ENCODE assay signal across 10 mouse cellular contexts in genomic region chr12:108285225-108286011, GRCm38 (mm10). TPM values are rescaled to one million over a fixed set of nuclear protein-coding genes. Genes with fewer than 3 reads are reported as not detected.
A peak's percentile ranks its signal among the peaks of the same experiment; 100 is the strongest.
DNase-seq lines count a peak whose midpoint lies in the region; ATAC-seq and TF ChIP-seq lines count a peak whose summit lies in the region.
"Had no signal": no experiment of that assay in that cellular context is flagged by ENCODE, and none has a peak within 500 bp of the region (broad histone marks: within the 10 kb centered on the region; RNA-seq: fewer than 3 reads in every experiment).

No protein-coding gene starts in this region.

- intact Hi-C loops in left cerebral cortex, postnatal 36 days (cut with DNase I) = no loop called here

- ATAC-seq in lung, postnatal 0 days = peak; percentile 63
- peak; percentile 24; the same call in 1 of the 2 replicates for ATAC-seq in forebrain, embryonic 14.5 days
- ATAC-seq in midbrain, embryonic 12.5 days (ENCODE audit: low FRiP score, low read depth) = peak; percentile 79

- no peak for TF ChIP-seq CTCF in lung, postnatal 0 days (IDR thresholded peaks at IDR 0.05)

- no peaks in the 10 kb centered on the region for H3K9me3 ChIP-seq in lung, postnatal 0 days (ENCODE audit: low read length)
- H3K9me3 ChIP-seq in forebrain, embryonic 14.5 days (replicated peaks; ENCODE audit: control insufficient read depth, low read length) = no peaks in the 10 kb centered on the region
- 0 out of 2 replicates have a peak, but pooled peaks cover 2% of the 10 kb centered on the region for H3K9me3 ChIP-seq in midbrain, embryonic 12.5 days
- H3K9me3 ChIP-seq: megakaryocyte, embryonic 14.5 days had no signal

- no peaks in the 10 kb centered on the region for H3K36me3 ChIP-seq in lung, postnatal 0 days (ENCODE audit: insufficient read depth, low read length)
- H3K36me3 ChIP-seq in forebrain, embryonic 14.5 days (ENCODE audit: control insufficient read depth, insufficient read depth, low read length) = no peaks in the 10 kb centered on the region
- no peaks in the 10 kb centered on the region for H3K36me3 ChIP-seq in midbrain, embryonic 12.5 days

- H3K27me3 ChIP-seq in lung, postnatal 0 days (replicated peaks; ENCODE audit: insufficient read depth, low read length) = no peaks in the 10 kb centered on the region
- H3K27me3 ChIP-seq in forebrain, embryonic 14.5 days (replicated peaks; ENCODE audit: control insufficient read depth, insufficient read depth, low read length) = no peaks in the 10 kb centered on the region
- no peaks in the 10 kb centered on the region for H3K27me3 ChIP-seq in midbrain, embryonic 12.5 days

- H3K4me1 ChIP-seq in lung, postnatal 0 days (ENCODE audit: insufficient read depth, low read depth, low read length) = no peaks in the 10 kb centered on the region
- H3K4me1 ChIP-seq in forebrain, embryonic 14.5 days (ENCODE audit: control insufficient read depth, insufficient read depth, low read length) = peaks cover 11% of the 10 kb centered on the region
- peaks cover 22% of the 10 kb centered on the region for H3K4me1 ChIP-seq in midbrain, embryonic 12.5 days

- H3K4me2 ChIP-seq in lung, postnatal 0 days (replicated peaks; ENCODE audit: low read depth, low read length) = no peak overlapping the region
- H3K4me2 ChIP-seq in forebrain, embryonic 14.5 days (ENCODE audit: low read length) = peak overlapping the region; percentile 14
- H3K4me2 ChIP-seq in midbrain, embryonic 12.5 days (replicated peaks) = peak overlapping the region; percentile 46

- no peak overlapping the region for H3K27ac ChIP-seq in lung, postnatal 0 days (ENCODE audit: low read length)
- peak overlapping the region; percentile 33 for H3K27ac ChIP-seq in forebrain, embryonic 14.5 days (ENCODE audit: low read depth, low read length)
- H3K27ac ChIP-seq in midbrain, embryonic 12.5 days (replicated peaks) = peak overlapping the region; percentile 88

- H3K4me3 ChIP-seq in lung, postnatal 0 days (ENCODE audit: low read depth, low read length) = no peak overlapping the region
- H3K4me3 ChIP-seq in forebrain, embryonic 14.5 days (ENCODE audit: low read depth, low read length) = no peak overlapping the region
- peak overlapping the region; percentile 12; the same call in 1 of the 2 replicates for H3K4me3 ChIP-seq in midbrain, embryonic 12.5 days
- H3K4me3 ChIP-seq: megakaryocyte, embryonic 14.5 days had no signal

- TF ChIP-seq EP300 in lung, postnatal 0 days (IDR thresholded peaks at IDR 0.05) = no peak

- no peak overlapping the region for H3K9ac ChIP-seq in lung, postnatal 0 days (replicated peaks; ENCODE audit: low read depth)
- peak overlapping the region; percentile 45; the same call in 1 of the 2 replicates for H3K9ac ChIP-seq in forebrain, embryonic 14.5 days (ENCODE audit: low read length)
- peak overlapping the region; percentile 37; the same call in 1 of the 2 replicates for H3K9ac ChIP-seq in midbrain, embryonic 12.5 days (replicated peaks)

- WGBS in lung, postnatal 0 days = 28% methylated on average over 11 of the region's 11 CpGs
- WGBS in forebrain, embryonic 14.5 days = 21% methylated on average over 11 of the region's 11 CpGs
- WGBS in midbrain, embryonic 12.5 days = 28% methylated on average over 11 of the region's 11 CpGs

- no peak for DNase-seq in lung, postnatal 0 days (ENCODE audit: low spot score)
- no peak for DNase-seq in lung, postnatal 36 days
- DNase-seq in forebrain, embryonic 14.5 days (ENCODE audit: low spot score) = no peak
- no peak for DNase-seq in testis, postnatal 14 days (ENCODE audit: low spot score)
- DNase-seq in left cerebral cortex, postnatal 36 days (ENCODE audit: low spot score in 2 of 2) = no peak
- DNase-seq in spleen, postnatal 10 days (ENCODE audit: low spot score in 2 of 2) = no peak
- DNase-seq: gastrocnemius, postnatal 10 days; spleen, adult 18-20 months had no signal

RNA-seq across cellular contexts. Expression of gene Ccdc85c, which starts 10.2 kb away (rescaled TPM):
- 4.1 and 4.5 TPM in 2 replicates for polyA plus RNA-seq in lung, postnatal 0 days (2015; fragmentation: Nextera tagmentation; extraction: Ambion mirVana)
- 13.6 and 14.5 TPM in 2 replicates for polyA plus RNA-seq in forebrain, embryonic 14.5 days (2014; fragmentation: Nextera tagmentation; extraction: Ambion mirVana)
- 17.0 and 21.6 TPM in 2 replicates for polyA plus RNA-seq in midbrain, embryonic 12.5 days (2016; fragmentation: Nextera tagmentation; extraction: Ambion mirVana)
- total RNA-seq in left cerebral cortex, postnatal 36 days (2021) = 10 to 100 TPM; 75.2 to 77.4 TPM

RNA-seq across cellular contexts. Expression of gene Hhipl1, which starts 20.7 kb away (rescaled TPM):
- 0.35 and 0.57 TPM in 2 replicates for polyA plus RNA-seq in lung, postnatal 0 days (2015; fragmentation: Nextera tagmentation; extraction: Ambion mirVana)
- 1.0 and 1.4 TPM in 2 replicates for polyA plus RNA-seq in forebrain, embryonic 14.5 days (2014; fragmentation: Nextera tagmentation; extraction: Ambion mirVana)
- polyA plus RNA-seq in midbrain, embryonic 12.5 days (2016; fragmentation: Nextera tagmentation; extraction: Ambion mirVana) = 5.0 and 6.2 TPM in 2 replicates
- 1 to 10 TPM; 7.8 to 8.1 TPM for total RNA-seq in left cerebral cortex, postnatal 36 days (2021)

RNA-seq across cellular contexts. Expression of gene Cyp46a1, which starts 48.8 kb away (rescaled TPM):
- 1.0 and 1.3 TPM in 2 replicates for polyA plus RNA-seq in lung, postnatal 0 days (2015; fragmentation: Nextera tagmentation; extraction: Ambion mirVana)
- 10.9 and 14.3 TPM in 2 replicates for polyA plus RNA-seq in forebrain, embryonic 14.5 days (2014; fragmentation: Nextera tagmentation; extraction: Ambion mirVana)
- 21.8 and 24.1 TPM in 2 replicates for polyA plus RNA-seq in midbrain, embryonic 12.5 days (2016; fragmentation: Nextera tagmentation; extraction: Ambion mirVana)
- 100 to 1,000 TPM; 293 to 297 TPM for total RNA-seq in left cerebral cortex, postnatal 36 days (2021)

Comparison
In these comparisons a context has a peak if more than half of its experiments do, and no peak if none do; other contexts are left out.
1. ATAC-seq: peak in every context shown above with its lines; median percentile 79 in midbrain, embryonic 12.5 days; 63 in lung, postnatal 0 days; 24 in forebrain, embryonic 14.5 days.